Mouse (Mus musculus): ENCODE results near the gene Gm28230. TPM values are rescaled to one million over a fixed set of nuclear protein-coding genes. Genes with fewer than 3 reads are reported as not detected.

Gm28230 gene
- polyA plus RNA-seq, 1 experiment from 2014 or later: 0.70 TPM

- Histone ChIP-seq H3K4me3 (peak overlapping the region; percentile 58), H3K27me3 (ENCODE audit: low read depth, poor library complexity, severe bottlenecking) (peaks cover 96% of the 10 kb centered on the region), H3K27ac (peak overlapping the region; percentile 84), H3K9me3 (replicated peaks) (no peaks in the 10 kb centered on the region), H3K36me3 (peaks cover 48% of the 10 kb centered on the region), H3K4me1 (peaks cover 99% of the 10 kb centered on the region)
- WGBS: 2% methylated on average over 43 of the region's 43 CpGs
- no peak for DNase-seq (ENCODE audit: low spot score)
These were observed 578 bp downstream of the Gm28230 start for GRCm38 (mm10) chr2:74726973-74727639.

GRCm38 (mm10) chr2:74727640-74728302 lies 1.2 kb downstream of the Gm28230 start:
- H3K9me3 ChIP-seq (replicated peaks): no peaks in the 10 kb centered on the region
- peaks cover 94% of the 10 kb centered on the region for H3K27me3 ChIP-seq (ENCODE audit: low read depth, poor library complexity, severe bottlenecking)
- H3K27ac ChIP-seq: peak overlapping the region; percentile 84
- peak overlapping the region; percentile 58 for H3K4me3 ChIP-seq
- peak; percentile 69 for DNase-seq (ENCODE audit: low spot score)
- H3K36me3 ChIP-seq: peaks cover 48% of the 10 kb centered on the region
- H3K4me1 ChIP-seq: peaks cover 99% of the 10 kb centered on the region
- 3% methylated on average over 25 of the region's 25 CpGs for WGBS

- peaks cover 99% of the 10 kb centered on the region for H3K4me1 ChIP-seq
- peak; percentile 50 for DNase-seq (ENCODE audit: low spot score)
- no peaks in the 10 kb centered on the region for H3K9me3 ChIP-seq (replicated peaks)
- peak overlapping the region; percentile 84 for H3K27ac ChIP-seq
- H3K36me3 ChIP-seq: peaks cover 46% of the 10 kb centered on the region
- 18% methylated on average over 13 of the region's 13 CpGs for WGBS
- H3K4me3 ChIP-seq: peak overlapping the region; percentile 58
- H3K27me3 ChIP-seq (ENCODE audit: low read depth, poor library complexity, severe bottlenecking): peaks cover 93% of the 10 kb centered on the region
These were observed 1.8 kb downstream of the Gm28230 start for GRCm38 (mm10) chr2:74728303-74728680.

- Histone ChIP-seq H3K36me3 (peaks cover 39% of the 10 kb centered on the region), H3K9me3 (replicated peaks) (no peaks in the 10 kb centered on the region), H3K27me3 (ENCODE audit: low read depth, poor library complexity, severe bottlenecking) (peaks cover 89% of the 10 kb centered on the region), H3K4me1 (peaks cover 99% of the 10 kb centered on the region), H3K27ac (no peak overlapping the region), H3K4me3 (no peak overlapping the region)
- DNase-seq (ENCODE audit: low spot score): peak; percentile 29
- WGBS: 9% methylated on average over 8 of the region's 8 CpGs
These were observed 3.8 kb downstream of the Gm28230 start for GRCm38 (mm10) chr2:74730331-74730730.

- Histone ChIP-seq H3K4me3 (no peak overlapping the region), H3K36me3 (peaks cover 34% of the 10 kb centered on the region), H3K4me1 (peaks cover 100% of the 10 kb centered on the region), H3K27me3 (ENCODE audit: low read depth, poor library complexity, severe bottlenecking) (peaks cover 89% of the 10 kb centered on the region), H3K9me3 (replicated peaks) (no peaks in the 10 kb centered on the region), H3K27ac (no peak overlapping the region)
- DNase-seq (ENCODE audit: low spot score): peak; percentile 39
These were observed 4.5 kb downstream of the Gm28230 start for GRCm38 (mm10) chr2:74731055-74731454.

- H3K27ac ChIP-seq: peak overlapping the region; percentile 30; the same call in 1 of the 2 replicates
- H3K9me3 ChIP-seq (replicated peaks): no peaks in the 10 kb centered on the region
- H3K36me3 ChIP-seq: peaks cover 26% of the 10 kb centered on the region
- peak; percentile 42 for DNase-seq (ENCODE audit: low spot score)
- H3K27me3 ChIP-seq (ENCODE audit: low read depth, poor library complexity, severe bottlenecking): peaks cover 89% of the 10 kb centered on the region
- WGBS: 6% methylated on average over 9 of the region's 9 CpGs
- H3K4me1 ChIP-seq: peaks cover 100% of the 10 kb centered on the region
- peak overlapping the region; percentile 47; the same call in 1 of the 2 replicates for H3K4me3 ChIP-seq
These were observed 5.4 kb downstream of the Gm28230 start for GRCm38 (mm10) chr2:74731799-74732512.

- WGBS: 1% methylated on average over 52 of the region's 52 CpGs
- H3K4me3 ChIP-seq: peak overlapping the region; percentile 47
- peak; percentile 72 for DNase-seq (ENCODE audit: low spot score)
These were observed 6.2 kb downstream of the Gm28230 start for GRCm38 (mm10) chr2:74732513-74733316.

GRCm38 (mm10) chr2:74733317-74733661 lies 6.8 kb downstream of the Gm28230 start:
- Histone ChIP-seq H3K4me1 (peaks cover 100% of the 10 kb centered on the region), H3K27ac (peak overlapping the region; percentile 72), H3K27me3 (ENCODE audit: low read depth, poor library complexity, severe bottlenecking) (peaks cover 89% of the 10 kb centered on the region), H3K9me3 (replicated peaks) (no peaks in the 10 kb centered on the region), H3K4me3 (peak overlapping the region; percentile 47), H3K36me3 (peaks cover 14% of the 10 kb centered on the region)
- DNase-seq (ENCODE audit: low spot score): no peak
- WGBS: under 1% methylated on average over 16 of the region's 16 CpGs

More at GRCm38 (mm10) chr2:74732513-74733316, 6.2 kb downstream of the Gm28230 start:
- Histone ChIP-seq H3K4me1 (peaks cover 100% of the 10 kb centered on the region), H3K36me3 (peaks cover 20% of the 10 kb centered on the region), H3K27ac (peak overlapping the region; percentile 72), H3K27me3 (ENCODE audit: low read depth, poor library complexity, severe bottlenecking) (peaks cover 89% of the 10 kb centered on the region), H3K9me3 (replicated peaks) (no peaks in the 10 kb centered on the region)

- H3K27me3 ChIP-seq (ENCODE audit: low read depth, poor library complexity, severe bottlenecking): peaks cover 89% of the 10 kb centered on the region
- no peak overlapping the region for H3K4me3 ChIP-seq
- H3K27ac ChIP-seq: no peak overlapping the region
- DNase-seq (ENCODE audit: low spot score): peak; percentile 56
- WGBS: 5% methylated on average over 6 of the region's 6 CpGs
- H3K36me3 ChIP-seq: peaks cover 10% of the 10 kb centered on the region
- no peaks in the 10 kb centered on the region for H3K9me3 ChIP-seq (replicated peaks)
- peaks cover 100% of the 10 kb centered on the region for H3K4me1 ChIP-seq
These were observed 7.2 kb downstream of the Gm28230 start for GRCm38 (mm10) chr2:74733765-74734164.

GRCm38 (mm10) chr2:74734451-74734850 lies 7.9 kb downstream of the Gm28230 start:
- Histone ChIP-seq H3K4me1 (peaks cover 100% of the 10 kb centered on the region), H3K4me3 (peak overlapping the region; percentile 48), H3K36me3 (peaks cover 6% of the 10 kb centered on the region; the same call in 1 of the 2 replicates), H3K9me3 (replicated peaks) (no peaks in the 10 kb centered on the region), H3K27me3 (ENCODE audit: low read depth, poor library complexity, severe bottlenecking) (peaks cover 90% of the 10 kb centered on the region), H3K27ac (peak overlapping the region; percentile 80; the same call in 1 of the 2 replicates)
- peak; percentile 68 for DNase-seq (ENCODE audit: low spot score)
- 2% methylated on average over 13 of the region's 13 CpGs for WGBS

- H3K36me3 ChIP-seq: peaks cover 6% of the 10 kb centered on the region; the same call in 1 of the 2 replicates
- no peaks in the 10 kb centered on the region for H3K9me3 ChIP-seq (replicated peaks)
- 4% methylated on average over 27 of the region's 27 CpGs for WGBS
- DNase-seq (ENCODE audit: low spot score): no peak
- H3K27ac ChIP-seq: peak overlapping the region; percentile 80
- peaks cover 92% of the 10 kb centered on the region for H3K27me3 ChIP-seq (ENCODE audit: low read depth, poor library complexity, severe bottlenecking)
- H3K4me3 ChIP-seq: peak overlapping the region; percentile 48
- peaks cover 100% of the 10 kb centered on the region for H3K4me1 ChIP-seq
These were observed 8.7 kb downstream of the Gm28230 start for GRCm38 (mm10) chr2:74734996-74735811.
